Mouse (Mus musculus) liver, adult (tissue): Measurements from ENCODE around the gene 9130213A22Rik.

Experiments
- GATA4 ChIP-seq: IDR thresholded peaks from 2 replicates; pipeline ENCODE4 v1.6.1; 2014; ENCODE audit warnings: mild to moderate bottlenecking, low read length; ENCODE audit not compliant: insufficient replicate concordance

The 9130213A22Rik gene

GRCm38 (mm10) chr11:69117737-69118695 is 4.4 kb downstream of the 9130213A22Rik start:
- no peak for TF ChIP-seq GATA4

- TF ChIP-seq GATA4 = no peak
Observed at GRCm38 (mm10) chr11:69116843-69117242, 5.5 kb downstream of the 9130213A22Rik start.

GRCm38 (mm10) chr11:69114621-69115020 is 7.8 kb downstream of the 9130213A22Rik start:
- TF ChIP-seq GATA4 = no peak

- no peak for TF ChIP-seq GATA4
Observed at GRCm38 (mm10) chr11:69114018-69114417, 8.4 kb downstream of the 9130213A22Rik start.

GRCm38 (mm10) chr11:69111865-69112264 is 10.5 kb downstream of the 9130213A22Rik start:
- no peak for TF ChIP-seq GATA4

- no peak for TF ChIP-seq GATA4
Observed at GRCm38 (mm10) chr11:69111051-69111810, 11.2 kb downstream of the 9130213A22Rik start.

GRCm38 (mm10) chr11:69110319-69111046 is 11.9 kb downstream of the 9130213A22Rik start:
- TF ChIP-seq GATA4 = no peak

- no peak for TF ChIP-seq GATA4
Observed at GRCm38 (mm10) chr11:69109032-69109900, 13.1 kb downstream of the 9130213A22Rik start.

DNA sequence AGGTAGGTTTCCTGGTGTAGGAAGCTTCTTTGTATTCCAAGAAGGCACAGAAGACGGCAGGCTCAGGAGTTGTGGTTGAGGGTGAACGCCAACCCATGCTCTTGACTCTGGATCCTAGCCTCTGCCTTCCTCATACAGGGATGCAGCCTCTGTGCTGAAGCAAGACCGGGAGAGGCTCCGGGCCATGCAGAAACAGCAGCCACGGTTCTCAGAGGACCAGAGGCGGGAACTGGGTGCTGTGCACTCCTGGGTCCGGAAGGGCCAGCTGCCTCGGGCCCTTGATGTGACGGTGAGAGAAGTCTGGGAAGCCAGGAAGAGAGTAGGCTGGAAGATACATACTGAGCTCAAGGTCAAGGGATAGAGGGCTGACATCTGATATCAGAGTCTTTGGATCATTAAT is 14.2 kb downstream of the 9130213A22Rik start:
- no peak for TF ChIP-seq GATA4

DNA sequence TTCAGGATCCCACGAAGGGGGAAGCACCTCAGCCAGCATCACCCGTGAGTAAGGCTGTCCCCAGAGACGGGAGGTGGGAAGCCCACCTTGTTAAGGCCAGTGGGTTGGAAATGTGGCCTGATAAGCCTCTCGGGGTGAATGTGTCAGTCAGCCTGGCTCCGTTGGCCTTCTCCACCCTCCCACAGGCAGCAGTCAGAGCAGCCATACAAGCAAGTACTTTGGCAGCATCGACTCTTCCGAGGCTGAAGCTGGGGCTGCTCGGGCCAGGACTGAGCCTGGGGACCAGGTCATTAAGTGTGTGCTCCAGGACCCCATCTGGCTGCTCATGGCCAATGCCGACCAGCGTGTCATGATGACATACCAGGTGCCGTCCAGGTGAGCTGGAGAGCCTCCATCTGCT is 14.7 kb downstream of the 9130213A22Rik start:
- no peak for TF ChIP-seq GATA4

GRCm38 (mm10) chr11:69106842-69107241 is 15.5 kb downstream of the 9130213A22Rik start:
- TF ChIP-seq GATA4 = no peak

- no peak for TF ChIP-seq GATA4
Observed at GRCm38 (mm10) chr11:69106299-69106698, 16.1 kb downstream of the 9130213A22Rik start.

DNA sequence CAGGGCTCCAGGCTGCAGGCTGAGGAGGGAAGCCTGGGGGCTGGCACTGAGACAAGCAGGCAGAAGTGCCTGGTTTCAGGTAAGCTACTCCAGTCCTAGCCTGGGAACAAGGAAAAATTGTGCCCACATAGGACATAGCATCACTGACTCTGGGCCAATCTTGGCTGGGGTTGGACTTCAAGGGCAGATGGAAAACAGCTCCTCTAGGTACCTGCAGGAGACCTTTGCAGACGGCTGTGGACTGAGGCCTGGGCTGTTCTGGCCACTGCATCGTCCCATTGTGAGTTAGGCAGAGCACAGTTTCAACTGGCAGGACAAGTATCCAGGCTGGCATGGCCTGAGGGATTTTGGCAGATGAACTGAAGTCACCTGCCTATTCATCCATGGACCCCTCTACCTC is 16.6 kb downstream of the 9130213A22Rik start:
- TF ChIP-seq GATA4 = no peak

DNA sequence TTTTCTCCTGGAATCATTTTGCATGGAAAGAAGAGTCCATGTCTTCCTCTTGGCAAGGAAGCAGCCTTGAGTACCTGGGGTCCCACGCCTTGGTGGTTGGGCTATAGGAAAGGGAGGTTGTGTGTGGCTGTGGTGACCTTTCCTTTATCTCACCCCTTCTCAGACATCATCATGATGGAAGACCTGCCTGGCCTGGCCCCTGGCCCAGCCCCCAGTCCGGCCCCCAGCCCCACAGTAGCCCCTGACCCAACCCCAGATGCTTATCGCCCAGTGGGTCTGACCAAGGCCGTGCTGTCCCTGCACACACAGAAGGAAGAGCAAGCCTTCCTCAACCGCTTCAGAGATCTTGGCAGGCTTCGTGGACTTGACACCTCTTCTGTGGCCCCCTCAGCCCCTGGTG is 17.2 kb downstream of the 9130213A22Rik start:
- TF ChIP-seq GATA4 = no peak
